Mouse (Mus musculus): ENCODE measurements at regions not wholly inside any gene's neighbourhood (a gene's known extent, or its start where the extent isn't known, plus 50 kb on each side); places are given as distances from the start of the nearest gene placed in this dataset.

DNA sequence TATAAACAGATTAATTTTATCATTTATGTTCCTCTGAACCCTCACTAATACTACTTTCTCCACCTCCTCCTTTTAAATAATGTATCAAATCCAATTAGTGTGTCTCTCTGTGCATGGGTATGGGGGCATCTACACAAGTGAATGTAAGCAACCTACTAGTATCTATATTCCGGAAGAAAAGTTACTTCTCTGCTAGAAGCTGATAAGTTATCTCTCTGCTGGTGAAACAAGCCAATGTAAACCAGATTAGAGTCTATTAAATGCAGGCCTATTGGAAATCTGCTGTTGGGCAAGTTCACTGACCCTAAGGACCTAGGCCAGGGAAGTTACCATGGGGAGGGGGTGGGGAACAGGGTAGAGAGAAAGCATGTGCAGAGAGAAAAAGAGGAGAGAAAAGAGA, 59.1 kb upstream of the Chd2 start:
- TF ChIP-seq CTCF (IDR thresholded peaks at IDR 0.05; ENCODE audit: insufficient read depth, low read length) (no peak), POLR2A (IDR thresholded peaks at IDR 0.05; ENCODE audit: borderline replicate concordance, extremely low read depth, low read depth, low read length) (no peak)

Data from lung, adult 2 months (tissue).